Mouse (Mus musculus): ENCODE results near the gene Nt5m. TPM values are rescaled to one million over a fixed set of nuclear protein-coding genes. Genes with fewer than 3 reads are reported as not detected.

The Nt5m gene
- polyA plus RNA-seq, 1 experiment from 2014 or later, result 25.7 TPM

DNA sequence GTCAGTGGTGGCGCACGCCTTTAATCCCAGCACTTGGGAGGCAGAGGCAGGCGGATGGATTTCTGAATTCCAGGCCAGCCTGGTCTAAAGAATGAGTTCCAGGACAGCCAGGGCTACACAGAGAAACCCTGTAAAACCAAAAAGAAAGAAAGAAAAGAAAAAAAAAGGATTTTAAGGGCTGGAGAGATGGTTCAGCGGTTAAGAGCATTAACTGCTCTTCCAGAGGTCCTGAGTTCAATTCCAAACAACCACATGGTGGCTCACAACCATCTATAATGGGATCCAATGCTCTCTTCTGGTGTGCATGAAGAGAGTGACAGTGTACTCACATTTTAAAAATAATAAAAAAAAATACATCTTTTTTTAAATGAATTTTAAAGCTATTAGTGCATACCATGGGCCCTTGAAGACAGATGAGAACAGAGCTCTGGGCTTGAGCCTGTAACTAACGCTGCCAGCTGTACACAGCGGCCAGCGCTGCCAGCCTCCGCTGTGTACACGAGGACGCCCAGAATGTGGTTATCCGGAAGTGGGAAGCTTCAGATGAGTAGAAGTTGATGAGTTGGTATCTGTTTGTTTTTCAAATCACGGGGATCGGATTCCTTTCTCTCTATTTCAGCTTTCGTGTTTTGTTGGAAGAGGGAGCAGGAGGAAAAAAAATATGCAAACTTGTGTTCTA lies 28.6 kb upstream of the Nt5m start:
- H3K27me3 ChIP-seq (replicated peaks; ENCODE audit: insufficient read depth, low read length), result no peaks in the 10 kb centered on the region
- H3K27ac ChIP-seq (ENCODE audit: low read length), result peak overlapping the region; percentile 98
- H3K9me3 ChIP-seq (ENCODE audit: low read length), result no peaks in the 10 kb centered on the region
- no peaks in the 10 kb centered on the region for H3K36me3 ChIP-seq (ENCODE audit: insufficient read depth, low read length)
- H3K9ac ChIP-seq (replicated peaks; ENCODE audit: low read depth), result peak overlapping the region; percentile 99
- peak overlapping the region; percentile 86 for H3K4me3 ChIP-seq (ENCODE audit: low read depth, low read length)
- 43% methylated on average over 14 of the region's 14 CpGs for WGBS
- H3K4me1 ChIP-seq (ENCODE audit: insufficient read depth, low read depth, low read length), result peaks cover 6% of the 10 kb centered on the region; the same call in 1 of the 2 replicates
- H3K4me2 ChIP-seq (replicated peaks; ENCODE audit: low read depth, low read length), result peak overlapping the region; percentile 61
- DNase-seq (ENCODE audit: low spot score), result no peak
- ATAC-seq, result no peak
- TF ChIP-seq CTCF (IDR thresholded peaks at IDR 0.05) (no peak), EP300 (IDR thresholded peaks at IDR 0.05) (no peak; the same call in 1 of the 2 replicates)

DNA sequence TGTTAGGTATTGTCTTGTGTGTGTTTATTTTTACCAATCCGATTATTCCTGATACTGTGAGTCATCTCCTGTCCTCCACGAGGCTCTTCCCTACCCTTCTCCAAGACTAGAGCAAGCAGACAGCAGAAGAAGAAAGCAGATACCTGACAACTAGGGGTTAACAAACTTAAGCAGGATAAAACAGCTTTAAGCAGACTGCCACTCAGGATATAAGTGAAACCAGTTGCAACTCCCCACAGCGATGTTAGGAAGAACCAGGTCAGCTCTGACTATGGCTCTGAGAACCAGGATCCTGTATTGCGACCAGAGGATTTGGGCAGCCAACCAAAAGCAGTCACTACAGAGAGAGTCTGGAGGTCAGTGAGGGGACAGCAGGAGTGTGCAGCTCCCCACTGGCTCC lies 28.0 kb upstream of the Nt5m start:
- H3K9me3 ChIP-seq (ENCODE audit: low read length), result no peaks in the 10 kb centered on the region
- peak; percentile 16 for DNase-seq (ENCODE audit: low spot score)
- H3K4me2 ChIP-seq (replicated peaks; ENCODE audit: low read depth, low read length), result 0 out of 2 replicates have a peak overlapping the region, but pooled peaks have one; percentile 25
- no peak for ATAC-seq
- no peaks in the 10 kb centered on the region for H3K27me3 ChIP-seq (replicated peaks; ENCODE audit: insufficient read depth, low read length)
- H3K4me1 ChIP-seq (ENCODE audit: insufficient read depth, low read depth, low read length), result peaks cover 6% of the 10 kb centered on the region; the same call in 1 of the 2 replicates
- no peak for TF ChIP-seq CTCF (IDR thresholded peaks at IDR 0.05)
- TF ChIP-seq EP300 (IDR thresholded peaks at IDR 0.05), result no peak
- no peak overlapping the region for H3K4me3 ChIP-seq (ENCODE audit: low read depth, low read length)
- H3K36me3 ChIP-seq (ENCODE audit: insufficient read depth, low read length), result no peaks in the 10 kb centered on the region
- no peak overlapping the region for H3K9ac ChIP-seq (replicated peaks; ENCODE audit: low read depth)
- 32% methylated on average over 4 of the region's 4 CpGs for WGBS
- H3K27ac ChIP-seq (ENCODE audit: low read length), result no peak overlapping the region

DNA sequence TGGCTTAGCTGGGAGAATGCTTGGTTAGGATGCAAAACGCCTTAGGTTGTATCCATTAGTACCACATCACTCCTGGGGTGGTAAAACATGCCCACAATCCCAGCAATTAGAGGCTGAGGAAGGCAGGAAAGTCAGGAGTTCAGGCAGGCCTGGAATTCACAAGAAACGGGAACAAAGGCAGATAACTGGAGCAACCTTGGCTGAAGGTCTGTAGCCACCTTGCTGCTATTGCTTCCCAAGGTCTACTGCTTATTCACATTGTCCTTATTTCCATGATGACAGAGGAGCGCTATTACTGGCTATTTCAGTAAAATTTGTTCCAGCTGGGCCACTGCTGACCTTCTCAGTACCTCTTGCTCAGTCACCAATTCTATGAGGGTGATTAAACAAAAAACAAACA lies 26.0 kb upstream of the Nt5m start:
- Histone ChIP-seq H3K36me3 (ENCODE audit: insufficient read depth, low read length) (peaks cover 7% of the 10 kb centered on the region; the same call in 1 of the 2 replicates), H3K4me3 (ENCODE audit: low read depth, low read length) (no peak overlapping the region), H3K4me2 (replicated peaks; ENCODE audit: low read depth, low read length) (no peak overlapping the region), H3K4me1 (ENCODE audit: insufficient read depth, low read depth, low read length) (peaks cover 6% of the 10 kb centered on the region; the same call in 1 of the 2 replicates), H3K27ac (ENCODE audit: low read length) (no peak overlapping the region), H3K9ac (replicated peaks; ENCODE audit: low read depth) (no peak overlapping the region), H3K9me3 (ENCODE audit: low read length) (no peaks in the 10 kb centered on the region), H3K27me3 (replicated peaks; ENCODE audit: insufficient read depth, low read length) (no peaks in the 10 kb centered on the region)
- no peak for DNase-seq (ENCODE audit: low spot score)
- ATAC-seq, result no peak
- TF ChIP-seq EP300 (IDR thresholded peaks at IDR 0.05), result no peak
- no peak for TF ChIP-seq CTCF (IDR thresholded peaks at IDR 0.05)
- WGBS, result 61% methylated on average over 3 of the region's 3 CpGs

DNA sequence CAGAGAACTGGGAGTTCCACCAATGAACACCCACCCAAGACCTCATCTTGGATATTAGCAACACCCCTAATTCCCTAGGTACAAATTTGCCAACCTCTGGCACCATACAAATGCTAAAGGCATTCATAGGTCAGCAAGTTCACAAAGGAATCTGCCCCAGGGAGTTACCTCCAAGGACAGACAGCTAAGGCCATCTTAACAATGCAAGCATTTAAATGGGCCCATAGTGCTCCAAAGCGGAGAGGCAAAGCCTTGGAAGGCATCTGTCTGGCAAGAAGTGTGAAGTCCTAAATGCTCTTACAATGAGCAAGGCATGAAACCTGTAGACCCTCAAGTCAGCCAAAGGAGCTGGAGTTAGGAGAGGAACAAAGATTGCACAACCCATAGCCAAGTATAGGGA lies 24.9 kb upstream of the Nt5m start:
- Histone ChIP-seq H3K27ac (ENCODE audit: low read length) (no peak overlapping the region), H3K27me3 (replicated peaks; ENCODE audit: insufficient read depth, low read length) (no peaks in the 10 kb centered on the region), H3K36me3 (ENCODE audit: insufficient read depth, low read length) (peaks cover 13% of the 10 kb centered on the region; the same call in 1 of the 2 replicates), H3K4me3 (ENCODE audit: low read depth, low read length) (no peak overlapping the region), H3K4me1 (ENCODE audit: insufficient read depth, low read depth, low read length) (no peaks in the 10 kb centered on the region), H3K9ac (replicated peaks; ENCODE audit: low read depth) (no peak overlapping the region), H3K9me3 (ENCODE audit: low read length) (no peaks in the 10 kb centered on the region), H3K4me2 (replicated peaks; ENCODE audit: low read depth, low read length) (no peak overlapping the region)
- DNase-seq (ENCODE audit: low spot score), result peak; percentile 48
- 97% methylated on average over 1 of the region's 1 CpGs for WGBS
- TF ChIP-seq CTCF (IDR thresholded peaks at IDR 0.05) (no peak), EP300 (IDR thresholded peaks at IDR 0.05) (no peak)
- ATAC-seq, result no peak

DNA sequence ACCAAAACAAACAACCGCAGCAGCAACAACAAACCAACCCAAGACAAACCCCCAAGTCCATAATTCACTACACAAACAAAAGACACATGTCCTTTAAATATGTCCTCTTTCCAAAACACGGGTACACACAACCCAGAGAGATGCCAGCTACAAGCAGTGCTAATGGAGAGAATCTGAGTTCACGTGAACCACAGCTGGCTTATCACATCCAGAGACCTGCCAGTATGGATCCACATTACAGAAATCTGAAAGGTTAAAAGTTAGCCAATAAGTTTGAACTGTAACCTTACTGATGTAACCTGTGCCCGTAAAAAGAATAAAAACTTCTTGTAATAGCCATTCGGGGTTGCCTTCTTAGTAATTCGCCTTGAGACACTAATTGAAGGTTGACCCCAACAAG lies 24.3 kb upstream of the Nt5m start:
- H3K4me3 ChIP-seq (ENCODE audit: low read depth, low read length), result no peak overlapping the region
- ATAC-seq (no peak), DNase-seq (ENCODE audit: low spot score) (no peak)
- no peaks in the 10 kb centered on the region for H3K9me3 ChIP-seq (ENCODE audit: low read length)
- H3K27me3 ChIP-seq (replicated peaks; ENCODE audit: insufficient read depth, low read length), result no peaks in the 10 kb centered on the region
- 87% methylated on average over 6 of the region's 6 CpGs for WGBS
- no peaks in the 10 kb centered on the region for H3K4me1 ChIP-seq (ENCODE audit: insufficient read depth, low read depth, low read length)
- no peak overlapping the region for H3K4me2 ChIP-seq (replicated peaks; ENCODE audit: low read depth, low read length)
- H3K9ac ChIP-seq (replicated peaks; ENCODE audit: low read depth), result no peak overlapping the region
- H3K36me3 ChIP-seq (ENCODE audit: insufficient read depth, low read length), result peaks cover 19% of the 10 kb centered on the region; the same call in 1 of the 2 replicates
- no peak for TF ChIP-seq CTCF (IDR thresholded peaks at IDR 0.05)
- no peak for TF ChIP-seq EP300 (IDR thresholded peaks at IDR 0.05)
- H3K27ac ChIP-seq (ENCODE audit: low read length), result no peak overlapping the region

DNA sequence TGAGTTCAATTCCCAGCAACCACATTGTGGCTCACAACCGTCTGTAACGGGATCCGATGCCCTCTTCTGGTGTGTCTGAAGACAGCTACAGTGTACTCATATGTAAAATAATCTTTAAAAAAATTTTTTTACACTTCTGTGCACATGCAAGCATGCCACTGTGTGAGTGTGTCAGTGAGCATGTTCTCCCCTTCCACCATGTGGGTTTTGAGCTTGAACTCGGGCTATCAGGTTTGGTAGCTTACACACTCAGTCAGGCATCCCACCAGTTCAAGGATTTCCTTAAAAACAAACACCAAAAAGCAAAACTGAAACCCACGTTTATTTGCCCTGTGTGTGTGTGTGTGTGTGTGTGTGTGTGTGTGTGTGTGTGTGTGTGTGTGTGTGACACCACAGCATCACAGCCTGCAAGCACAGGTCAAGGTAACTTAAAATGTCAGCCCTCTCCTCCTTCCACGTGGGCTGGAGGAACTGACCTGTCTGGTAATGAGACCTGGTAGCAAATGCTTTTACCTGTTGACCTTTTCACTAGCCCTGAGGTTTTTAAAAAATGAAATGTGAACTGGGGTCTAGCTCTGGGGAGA lies 23.7 kb upstream of the Nt5m start:
- Histone ChIP-seq H3K9me3 (ENCODE audit: low read length) (no peaks in the 10 kb centered on the region), H3K4me3 (ENCODE audit: low read depth, low read length) (no peak overlapping the region), H3K27ac (ENCODE audit: low read length) (no peak overlapping the region), H3K36me3 (ENCODE audit: insufficient read depth, low read length) (peaks cover 25% of the 10 kb centered on the region), H3K4me2 (replicated peaks; ENCODE audit: low read depth, low read length) (no peak overlapping the region), H3K27me3 (replicated peaks; ENCODE audit: insufficient read depth, low read length) (no peaks in the 10 kb centered on the region), H3K9ac (replicated peaks; ENCODE audit: low read depth) (no peak overlapping the region), H3K4me1 (ENCODE audit: insufficient read depth, low read depth, low read length) (no peaks in the 10 kb centered on the region)
- DNase-seq (ENCODE audit: low spot score) (no peak), ATAC-seq (no peak)
- TF ChIP-seq EP300 (IDR thresholded peaks at IDR 0.05) (no peak), CTCF (IDR thresholded peaks at IDR 0.05) (no peak)
- 80% methylated on average over 6 of the region's 6 CpGs for WGBS

All from lung, postnatal 0 days (tissue).